Mouse (Mus musculus): ENCODE measurements around the gene Myo16.

DNA sequence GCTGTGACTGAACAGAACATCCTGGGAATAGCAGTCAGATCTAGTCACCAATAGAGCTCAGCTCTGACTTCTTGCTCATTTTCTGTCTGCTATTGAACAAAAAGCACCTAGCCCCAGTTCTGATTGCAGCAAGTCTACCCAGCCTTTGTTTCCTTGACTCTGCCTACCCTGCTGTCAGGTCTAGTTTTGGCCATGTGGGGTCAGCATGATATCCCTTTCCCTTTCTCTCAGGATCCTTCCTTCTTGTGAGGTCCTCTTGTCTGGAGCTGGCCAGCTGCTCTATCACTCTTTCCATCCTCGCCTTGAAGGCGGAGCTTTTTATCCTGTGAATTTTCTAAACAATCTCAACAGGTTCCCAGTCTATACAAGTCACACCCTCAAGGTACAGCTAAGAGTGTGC is 459.7 kb downstream of the Myo16 start:
- TF ChIP-seq EP300 (optimal IDR thresholded peaks at IDR 0.05) (no peak), CTCF (IDR thresholded peaks at IDR 0.05; ENCODE audit: low read depth) (peak; percentile 61)

Measured in stomach, postnatal 0 days (tissue).